Mouse (Mus musculus) MEL (cell line): ENCODE measurements around the gene Smg6. TPM values are rescaled to one million over a fixed set of nuclear protein-coding genes. Genes with fewer than 3 reads are reported as not detected.

Experiments used
- DNase-seq: peaks from one replicate; pipeline ENCODE4 v3.0.0; 2011; ENCODE audit warnings: low read depth, low spot score
- H3K27ac ChIP-seq: 2 replicates; pipeline ENCODE4 v1.5.1; 2012; ENCODE audit warnings: low read depth, mild to moderate bottlenecking, control low read depth, low read length, moderate library complexity; ENCODE audit not compliant: control insufficient read depth
- H3K27me3 ChIP-seq, 2 experiments: fragments of 150-350 bp in 1 of 2; sonication (generic) in 1 of 2; 2 replicates each; pipeline ENCODE4 v1.6.1; 2012; ENCODE audit warnings: low read length in 2 of 2, mild to moderate bottlenecking in 2 of 2, improper control_type of control experiment in 1 of 2, moderate library complexity in 1 of 2; ENCODE audit not compliant: insufficient read depth in 2 of 2, control insufficient read depth in 1 of 2
- H3K36me3 ChIP-seq, 2 experiments: 2 replicates each; pipeline ENCODE4 v1.6.1; 2012 to 2014; ENCODE audit warnings: low read length in 2 of 2, improper control_type of control experiment in 1 of 2, inconsistent platforms in 1 of 2, mild to moderate bottlenecking in 1 of 2; ENCODE audit not compliant: insufficient read depth in 2 of 2, control insufficient read depth in 1 of 2
- H3K4me1 ChIP-seq, 2 experiments: fragments of 150-350 bp in 1 of 2; sonication (generic) in 1 of 2; 2 replicates each; pipeline ENCODE4 v1.6.1; 2012; ENCODE audit warnings: low read length in 2 of 2, improper control_type of control experiment in 1 of 2, mild to moderate bottlenecking in 1 of 2; ENCODE audit not compliant: insufficient read depth in 2 of 2, control insufficient read depth in 1 of 2
- H3K4me3 ChIP-seq, 2 experiments: fragments of 150-350 bp in 1 of 2; sonication (generic) in 1 of 2; 2 replicates each; pipeline ENCODE4 v1.5.1; 2012; ENCODE audit warnings: low read depth in 2 of 2, low read length in 2 of 2, mild to moderate bottlenecking in 2 of 2, moderate library complexity in 2 of 2, control low read depth in 1 of 2, improper control_type of control experiment in 1 of 2; ENCODE audit not compliant: control insufficient read depth in 1 of 2, insufficient read depth in 1 of 2
- H3K79me2 ChIP-seq: 2 replicates; pipeline ENCODE4 v1.6.1; 2012; ENCODE audit warnings: mild to moderate bottlenecking, low read length, moderate library complexity; ENCODE audit not compliant: control insufficient read depth, poor library complexity, insufficient read depth
- H3K9ac ChIP-seq: 2 replicates; pipeline ENCODE4 v1.6.1; 2012; ENCODE audit warnings: low read depth, mild to moderate bottlenecking, control low read depth, low read length, moderate library complexity; ENCODE audit not compliant: control insufficient read depth, poor library complexity, severe bottlenecking
- H3K9me3 ChIP-seq: fragments of 150-350 bp; sonication (generic); replicated peaks from 2 replicates; pipeline ENCODE4 v1.6.1; 2012; ENCODE audit warnings: mild to moderate bottlenecking, low read length, improper control_type of control experiment, moderate library complexity; ENCODE audit not compliant: insufficient read depth
- BHLHE40 ChIP-seq: IDR thresholded peaks from 2 replicates; pipeline ENCODE4 v1.6.1; 2012; ENCODE audit warnings: low read depth, mild to moderate bottlenecking, inconsistent platforms, low read length, improper control_type of control experiment, borderline replicate concordance
- CHD1 ChIP-seq: IDR thresholded peaks from 2 replicates; pipeline ENCODE4 v1.6.1; 2012; ENCODE audit warnings: low read depth, mild to moderate bottlenecking, inconsistent platforms, low read length, improper control_type of control experiment
- CHD2 ChIP-seq: IDR thresholded peaks from 2 replicates; pipeline ENCODE4 v1.6.1; 2011; ENCODE audit warnings: low read length, improper control_type of control experiment
- CTCF ChIP-seq, 3 experiments: IDR thresholded peaks in 2 of 3; conservative IDR thresholded peaks in 1 of 3; 2 replicates each; pipeline ENCODE4 v1.5.1; 2011 to 2012; ENCODE audit warnings: low read length in 3 of 3, low read depth in 2 of 3, mild to moderate bottlenecking in 2 of 3, improper control_type of control experiment in 1 of 3, inconsistent platforms in 1 of 3, mixed read lengths in 1 of 3, moderate library complexity in 1 of 3; ENCODE audit not compliant: control insufficient read depth in 1 of 3, insufficient read depth in 1 of 3, poor library complexity in 1 of 3, severe bottlenecking in 1 of 3
- EP300 ChIP-seq, 2 experiments: IDR thresholded peaks; 2 replicates each; pipeline ENCODE4 v1.6.1; 2011; ENCODE audit warnings: improper control_type of control experiment in 2 of 2, low read length in 2 of 2, low read depth in 1 of 2, mild to moderate bottlenecking in 1 of 2
- ETS1 ChIP-seq: IDR thresholded peaks from 2 replicates; pipeline ENCODE4 v1.6.1; 2012; ENCODE audit warnings: low read depth, mild to moderate bottlenecking, inconsistent platforms, low read length, improper control_type of control experiment, moderate library complexity
- GABPA ChIP-seq: IDR thresholded peaks from 2 replicates; pipeline ENCODE4 v1.6.1; 2012; ENCODE audit warnings: low read depth, mild to moderate bottlenecking, inconsistent platforms, low read length, improper control_type of control experiment, moderate library complexity
- JUND ChIP-seq: IDR thresholded peaks from 2 replicates; pipeline ENCODE4 v1.6.1; 2011; ENCODE audit warnings: low read depth, mild to moderate bottlenecking, improper control_type of control experiment, low read length
- KAT2A ChIP-seq: conservative IDR thresholded peaks from 2 replicates; pipeline ENCODE4 v1.6.1; 2012; ENCODE audit warnings: low read depth, low read length, improper control_type of control experiment, inconsistent platforms
- MAFK ChIP-seq: IDR thresholded peaks from 2 replicates; pipeline ENCODE4 v1.6.1; 2011; ENCODE audit warnings: low read depth, mild to moderate bottlenecking, low read length, improper control_type of control experiment, borderline replicate concordance
- MAX ChIP-seq: IDR thresholded peaks from 2 replicates; pipeline ENCODE4 v1.6.1; 2011; ENCODE audit warnings: low read length, improper control_type of control experiment
- MAZ ChIP-seq: IDR thresholded peaks from 2 replicates; pipeline ENCODE4 v1.6.1; 2012; ENCODE audit warnings: low read depth, mild to moderate bottlenecking, inconsistent platforms, low read length, improper control_type of control experiment
- MEF2A ChIP-seq: IDR thresholded peaks from 2 replicates; pipeline ENCODE4 v1.6.1; 2014; ENCODE audit warnings: low read depth, mild to moderate bottlenecking, inconsistent platforms, low read length, improper control_type of control experiment; ENCODE audit not compliant: poor library complexity, insufficient replicate concordance, severe bottlenecking; ENCODE audit errors: extremely low read depth
- MXI1 ChIP-seq: IDR thresholded peaks from 2 replicates; pipeline ENCODE4 v1.6.1; 2011; ENCODE audit warnings: mild to moderate bottlenecking, low read depth, low read length, improper control_type of control experiment
- MYC ChIP-seq: IDR thresholded peaks from 2 replicates; pipeline ENCODE4 v1.6.1; 2011; ENCODE audit warnings: low read depth, mild to moderate bottlenecking, low read length, improper control_type of control experiment, moderate library complexity
- NELFE ChIP-seq: IDR thresholded peaks from 2 replicates; pipeline ENCODE4 v1.6.1; 2011; ENCODE audit warnings: low read depth, low read length, improper control_type of control experiment
- NRF1 ChIP-seq: IDR thresholded peaks from 2 replicates; pipeline ENCODE4 v1.6.1; 2014; ENCODE audit warnings: low read depth, mild to moderate bottlenecking, inconsistent platforms, low read length, improper control_type of control experiment, moderate library complexity; ENCODE audit not compliant: poor library complexity, insufficient read depth, severe bottlenecking
- POLR2A ChIP-seq, 2 experiments: IDR thresholded peaks; 2 replicates each; pipeline ENCODE4 v1.6.1; 2011 to 2012; ENCODE audit warnings: low read length in 2 of 2, mild to moderate bottlenecking in 2 of 2, control low read depth in 1 of 2, improper control_type of control experiment in 1 of 2, low read depth in 1 of 2, moderate library complexity in 1 of 2; ENCODE audit not compliant: control insufficient read depth in 1 of 2, insufficient read depth in 1 of 2, poor library complexity in 1 of 2
- POLR2AphosphoS2 ChIP-seq: IDR thresholded peaks from 2 replicates; pipeline ENCODE4 v1.6.1; 2011; ENCODE audit warnings: low read length, improper control_type of control experiment
- RCOR1 ChIP-seq: IDR thresholded peaks from 2 replicates; pipeline ENCODE4 v1.6.1; 2012; ENCODE audit warnings: low read depth, mild to moderate bottlenecking, inconsistent platforms, low read length, improper control_type of control experiment
- SIN3A ChIP-seq: IDR thresholded peaks from 2 replicates; pipeline ENCODE4 v1.6.1; 2012; ENCODE audit warnings: low read length, improper control_type of control experiment, inconsistent platforms
- SMC3 ChIP-seq: IDR thresholded peaks from 2 replicates; pipeline ENCODE4 v1.6.1; 2011; ENCODE audit warnings: low read depth, low read length, improper control_type of control experiment
- TBP ChIP-seq: IDR thresholded peaks from 2 replicates; pipeline ENCODE4 v1.8.0; 2011; ENCODE audit warnings: low read depth, low read length, improper control_type of control experiment
- TCF12 ChIP-seq: IDR thresholded peaks from 2 replicates; pipeline ENCODE4 v1.6.1; 2014; ENCODE audit warnings: low read depth, mild to moderate bottlenecking, inconsistent platforms, low read length, improper control_type of control experiment, moderate library complexity
- UBTF ChIP-seq: IDR thresholded peaks from 2 replicates; pipeline ENCODE4 v1.6.1; 2012; ENCODE audit warnings: low read depth, mild to moderate bottlenecking, inconsistent platforms, low read length, improper control_type of control experiment, moderate library complexity, borderline replicate concordance; ENCODE audit not compliant: insufficient read depth
- USF1 ChIP-seq: IDR thresholded peaks from 2 replicates; pipeline ENCODE4 v1.6.1; 2014; ENCODE audit warnings: low read depth, mild to moderate bottlenecking, inconsistent platforms, low read length, improper control_type of control experiment, moderate library complexity
- USF2 ChIP-seq, 2 experiments: IDR thresholded peaks; 2 replicates each; pipeline ENCODE4 v1.6.1; 2011 to 2012; ENCODE audit warnings: improper control_type of control experiment in 2 of 2, low read length in 2 of 2, borderline replicate concordance in 1 of 2, inconsistent platforms in 1 of 2, low read depth in 1 of 2, mild to moderate bottlenecking in 1 of 2; ENCODE audit not compliant: insufficient read depth in 1 of 2
- ZC3H11A ChIP-seq: IDR thresholded peaks from 2 replicates; pipeline ENCODE4 v1.6.1; 2012; ENCODE audit warnings: low read depth, mild to moderate bottlenecking, inconsistent platforms, low read length, improper control_type of control experiment
- ZNF384 ChIP-seq: IDR thresholded peaks from 2 replicates; pipeline ENCODE4 v1.6.1; 2012; ENCODE audit warnings: low read depth, mild to moderate bottlenecking, inconsistent platforms, low read length, improper control_type of control experiment
- polyA plus RNA-seq, 2 experiments: library from polyadenylated mRNA; stranded (reverse) in 1 of 2; unstranded in 1 of 2; fragments of >175 nt in 1 of 2; fragments of >200 nt in 1 of 2; gene quantifications; 2 replicates each; pipeline versions ENCODE4 v1.2.1 to v1.2.4; 2012; ENCODE audit warnings: low replicate concordance in 2 of 2, low read depth in 1 of 2; ENCODE audit not compliant: insufficient read length in 2 of 2, insufficient read depth in 1 of 2, missing spikeins in 1 of 2
- total RNA-seq: library from RNA; depleted of rRNA; stranded (reverse); fragments of 300-350 nt; gene quantifications from 2 replicates; pipeline ENCODE4 v1.2.3, GENCODE M21; 2012

Gene Smg6
- total and polyA plus RNA-seq, 3 experiments: 11.6 to 19.0 TPM; not detected in 1

DNA sequence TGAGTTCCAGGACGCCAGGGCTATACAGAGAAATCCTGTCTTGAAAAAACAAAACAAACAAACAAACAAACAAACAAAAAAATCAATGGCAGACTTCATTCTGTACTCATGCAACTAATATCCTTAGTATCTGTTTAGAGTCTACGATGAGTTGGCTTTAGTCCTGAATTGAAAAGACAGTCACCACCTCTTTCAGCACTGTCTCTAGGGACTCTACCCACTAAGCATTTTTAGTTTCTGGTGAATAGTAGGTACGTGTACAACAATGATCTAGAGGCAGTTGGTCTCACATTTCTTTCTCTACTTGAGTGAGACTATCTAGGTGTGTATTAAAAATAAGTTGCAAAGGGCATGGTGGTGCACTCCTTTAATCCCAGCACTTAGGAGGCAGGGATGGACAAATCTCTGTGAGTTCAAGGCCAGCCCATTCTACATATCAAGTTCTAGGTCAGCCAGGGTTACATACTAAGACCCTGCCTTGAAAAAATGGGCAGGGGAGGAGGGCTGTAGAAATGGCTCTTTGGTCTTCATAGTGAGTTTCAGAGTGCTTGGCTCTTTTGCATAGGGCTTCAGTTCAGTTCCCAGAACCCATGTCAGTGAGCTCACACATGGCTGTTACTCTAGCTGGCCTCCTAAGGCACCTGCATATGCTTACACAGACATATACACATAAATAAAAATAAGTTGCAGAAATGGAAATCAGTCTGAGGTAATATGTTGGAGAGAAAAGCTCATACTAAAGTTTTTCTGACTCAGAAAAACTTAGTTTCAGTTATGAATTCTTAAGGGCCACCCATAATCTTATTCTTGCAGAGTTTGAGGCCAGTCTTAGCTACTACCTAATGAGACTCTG, 51.4 kb downstream of the Smg6 start:
- Histone ChIP-seq H3K36me3 (peaks cover 0 to 20% of the 10 kb centered on the region in 2 experiments; a peak in 3 of 4 replicates), H3K79me2 (no peaks in the 10 kb centered on the region; the same call in 1 of the 2 replicates), H3K9me3 (no peaks in the 10 kb centered on the region), H3K27me3 (no peaks in the 10 kb centered on the region), H3K4me3 (no peak overlapping the region), H3K27ac (peak overlapping the region; percentile 60), H3K9ac (peak overlapping the region; percentile 31), H3K4me1 (peaks cover 4 to 12% of the 10 kb centered on the region in 2 experiments; a peak in 3 of 4 replicates)
- no peak for TF ChIP-seq KAT2A
- TF ChIP-seq POLR2AphosphoS2: no peak
- no peak for TF ChIP-seq ZC3H11A
- TF ChIP-seq TBP: no peak
- TF ChIP-seq BHLHE40: no peak
- DNase-seq: peak; percentile 25

DNA sequence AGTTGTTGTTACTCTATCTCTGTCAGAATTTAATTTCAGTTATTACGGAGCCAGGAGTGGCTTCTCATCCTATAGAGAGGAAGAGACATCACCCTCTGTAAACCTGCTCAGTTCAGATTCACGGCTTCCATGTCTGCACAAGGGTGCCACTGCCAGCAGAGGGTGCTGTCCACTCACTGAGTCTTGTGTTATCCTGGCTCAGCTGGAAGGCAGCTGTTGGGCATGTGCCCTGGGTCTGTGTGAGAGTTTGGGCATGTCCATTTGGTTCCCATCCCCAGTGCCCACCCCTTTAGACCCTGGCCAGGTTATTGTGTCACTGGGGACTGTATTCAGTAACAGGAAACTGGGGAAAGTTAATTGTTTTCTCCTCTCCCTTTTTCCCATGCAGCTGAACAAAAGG, 55.8 kb downstream of the Smg6 start:
- Histone ChIP-seq H3K27me3 (no peaks in the 10 kb centered on the region), H3K36me3 (peaks cover 4 to 20% of the 10 kb centered on the region in 2 experiments), H3K9ac (no peak overlapping the region), H3K4me1 (peaks cover 4 to 12% of the 10 kb centered on the region in 2 experiments; a peak in 3 of 4 replicates), H3K9me3 (no peaks in the 10 kb centered on the region), H3K79me2 (no peaks in the 10 kb centered on the region; the same call in 1 of the 2 replicates), H3K27ac (no peak overlapping the region), H3K4me3 (no peak overlapping the region)
- peak; percentile 88 for DNase-seq
- TF ChIP-seq USF2 (IDR thresholded peaks at IDR 0.05; ENCODE audit: borderline replicate concordance in 1 of 2, insufficient read depth in 1 of 2, low read depth in 1 of 2, low read length in 2 of 2) (no peak), SIN3A (no peak; the same call in 1 of the 2 replicates), MAZ (no peak), ZC3H11A (peak; percentile 87), MXI1 (no peak), EP300 (IDR thresholded peaks at IDR 0.05; ENCODE audit: low read depth in 1 of 2, low read length in 2 of 2) (no peak), TBP (no peak), ETS1 (no peak), UBTF (no peak), ZNF384 (no peak), MYC (no peak), GABPA (no peak), CTCF (IDR thresholded peaks at IDR 0.05 in 2 of 3, conservative IDR thresholded peaks at IDR 0.05 in 1 of 3; ENCODE audit: control insufficient read depth in 1 of 3, insufficient read depth in 1 of 3, low read depth in 2 of 3, low read length in 3 of 3, poor library complexity in 1 of 3, severe bottlenecking in 1 of 3) (peak; percentile 98 to 99 (median 99)), MEF2A (no peak), RCOR1 (no peak), TCF12 (no peak), USF1 (no peak), JUND (no peak), BHLHE40 (no peak; the same call in 1 of the 2 replicates), POLR2A (IDR thresholded peaks at IDR 0.05; ENCODE audit: control insufficient read depth in 1 of 2, insufficient read depth in 1 of 2, low read depth in 1 of 2, low read length in 2 of 2, poor library complexity in 1 of 2) (no peak), POLR2AphosphoS2 (no peak), CHD2 (no peak), MAFK (no peak), CHD1 (no peak), NRF1 (0 out of 2 replicates have a peak, but pooled peaks have one; percentile 16), SMC3 (peak; percentile 96), MAX (no peak), NELFE (no peak)
